Mouse (Mus musculus) intestine, embryonic 15.5 days (tissue): ENCODE results near the gene Steap3. TPM values are rescaled to one million over a fixed set of nuclear protein-coding genes. Genes with fewer than 3 reads are reported as not detected.

Source experiments
- ATAC-seq: fragments of 200-750 bp; cut with Nextera tagmentation; 2 replicates; pipeline ENCODE4 v1.8.0; 2017; ENCODE audit warnings: moderate TSS enrichment, moderate library complexity
- H3K27ac ChIP-seq: fragments of 300-500 bp; sonication (generic); 2 replicates; pipeline ENCODE4 v1.5.1; 2015; ENCODE audit warnings: mild to moderate bottlenecking, inconsistent platforms
- H3K27me3 ChIP-seq: fragments of 300-500 bp; sonication (generic); replicated peaks from 2 replicates; pipeline ENCODE4 v1.6.1; 2015; ENCODE audit warnings: inconsistent platforms
- H3K36me3 ChIP-seq: fragments of 300-500 bp; sonication (generic); 2 replicates; pipeline ENCODE4 v1.6.1; 2015; ENCODE audit warnings: inconsistent platforms
- H3K4me1 ChIP-seq: fragments of 300-500 bp; sonication (generic); replicated peaks from 2 replicates; pipeline ENCODE4 v1.6.1; 2015; ENCODE audit warnings: inconsistent platforms
- H3K4me2 ChIP-seq: fragments of 300-500 bp; sonication (generic); replicated peaks from 2 replicates; pipeline ENCODE4 v1.6.1; 2015; ENCODE audit warnings: mild to moderate bottlenecking, inconsistent platforms
- H3K4me3 ChIP-seq: fragments of 300-500 bp; sonication (generic); replicated peaks from 2 replicates; pipeline ENCODE4 v1.5.1; 2015; ENCODE audit warnings: inconsistent platforms
- H3K9ac ChIP-seq: fragments of 300-500 bp; sonication (generic); 2 replicates; pipeline ENCODE4 v1.6.1; 2015; ENCODE audit warnings: inconsistent platforms
- H3K9me3 ChIP-seq: fragments of 300-500 bp; sonication (generic); 2 replicates; pipeline ENCODE4 v1.6.1; 2016; ENCODE audit warnings: inconsistent platforms
- whole genome bisulfite sequencing: fragments of 180-500 bp; shearing (Covaris S2); methylation state at CpG from one replicate; pipeline ENCODE4 v1.1.7; 2015; 5-methylcytosine and 5-hydroxymethylcytosine counted together
- polyA plus RNA-seq: library from polyadenylated mRNA; unstranded; fragments of >200 nt; fragmentation: Nextera tagmentation; extraction: Ambion mirVana; gene quantifications from 2 replicates; pipeline ENCODE4 v1.2.1, GENCODE M21; 2015

Gene Steap3
- polyA plus RNA-seq, 1 experiment from 2014 or later: 3.0 TPM

- H3K4me3 ChIP-seq: no peak overlapping the region
- WGBS: 58% methylated on average over 6 of the region's 6 CpGs
- no peaks in the 10 kb centered on the region for H3K9me3 ChIP-seq
- no peak overlapping the region for H3K27ac ChIP-seq
- H3K36me3 ChIP-seq: no peaks in the 10 kb centered on the region
- no peak for ATAC-seq
- H3K27me3 ChIP-seq: no peaks in the 10 kb centered on the region
- H3K9ac ChIP-seq: no peak overlapping the region
- no peak overlapping the region for H3K4me2 ChIP-seq
- no peaks in the 10 kb centered on the region for H3K4me1 ChIP-seq
These were observed 51.7 kb downstream of the Steap3 start for GRCm38 (mm10) chr1:120220841-120221240.

- no peaks in the 10 kb centered on the region for H3K4me1 ChIP-seq
- H3K9ac ChIP-seq: no peak overlapping the region
- no peaks in the 10 kb centered on the region for H3K9me3 ChIP-seq
- H3K4me3 ChIP-seq: no peak overlapping the region
- no peak overlapping the region for H3K4me2 ChIP-seq
- no peak overlapping the region for H3K27ac ChIP-seq
- WGBS: 81% methylated on average over 11 of the region's 11 CpGs
- ATAC-seq: no peak
- H3K27me3 ChIP-seq: no peaks in the 10 kb centered on the region
- H3K36me3 ChIP-seq: no peaks in the 10 kb centered on the region
These were observed 63.8 kb downstream of the Steap3 start for GRCm38 (mm10) chr1:120208502-120209230.

GRCm38 (mm10) chr1:120207568-120207967 lies 64.9 kb downstream of the Steap3 start:
- H3K36me3 ChIP-seq: no peaks in the 10 kb centered on the region
- H3K9ac ChIP-seq: no peak overlapping the region
- ATAC-seq: no peak
- WGBS: 67% methylated on average over 6 of the region's 6 CpGs
- no peak overlapping the region for H3K4me2 ChIP-seq
- no peak overlapping the region for H3K27ac ChIP-seq
- H3K4me1 ChIP-seq: no peaks in the 10 kb centered on the region
- H3K9me3 ChIP-seq: no peaks in the 10 kb centered on the region
- H3K4me3 ChIP-seq: no peak overlapping the region
- H3K27me3 ChIP-seq: no peaks in the 10 kb centered on the region

- Histone ChIP-seq H3K4me3 (no peak overlapping the region), H3K36me3 (no peaks in the 10 kb centered on the region), H3K4me1 (no peaks in the 10 kb centered on the region), H3K27ac (no peak overlapping the region), H3K27me3 (no peaks in the 10 kb centered on the region), H3K9me3 (no peaks in the 10 kb centered on the region), H3K4me2 (no peak overlapping the region), H3K9ac (no peak overlapping the region)
- WGBS: 52% methylated on average over 1 of the region's 1 CpGs
- ATAC-seq: no peak
These were observed 67.7 kb downstream of the Steap3 start for GRCm38 (mm10) chr1:120204834-120205233.

- 71% methylated on average over 5 of the region's 5 CpGs for WGBS
- Histone ChIP-seq H3K4me3 (no peak overlapping the region), H3K27me3 (no peaks in the 10 kb centered on the region), H3K4me1 (no peaks in the 10 kb centered on the region), H3K4me2 (no peak overlapping the region), H3K9me3 (no peaks in the 10 kb centered on the region), H3K9ac (no peak overlapping the region), H3K36me3 (no peaks in the 10 kb centered on the region), H3K27ac (no peak overlapping the region)
- no peak for ATAC-seq
These were observed 68.7 kb downstream of the Steap3 start for GRCm38 (mm10) chr1:120203836-120204235.

- Histone ChIP-seq H3K4me3 (no peak overlapping the region), H3K36me3 (no peaks in the 10 kb centered on the region), H3K9ac (no peak overlapping the region), H3K4me1 (no peaks in the 10 kb centered on the region), H3K4me2 (no peak overlapping the region), H3K9me3 (no peaks in the 10 kb centered on the region), H3K27ac (no peak overlapping the region), H3K27me3 (no peaks in the 10 kb centered on the region)
- ATAC-seq: no peak
- 51% methylated on average over 3 of the region's 3 CpGs for WGBS
These were observed 70.0 kb downstream of the Steap3 start for GRCm38 (mm10) chr1:120202542-120202941.

GRCm38 (mm10) chr1:120198942-120199341 lies 73.6 kb downstream of the Steap3 start:
- Histone ChIP-seq H3K27me3 (no peaks in the 10 kb centered on the region), H3K4me3 (no peak overlapping the region), H3K36me3 (no peaks in the 10 kb centered on the region), H3K4me2 (no peak overlapping the region), H3K9ac (no peak overlapping the region), H3K9me3 (no peaks in the 10 kb centered on the region), H3K4me1 (no peaks in the 10 kb centered on the region), H3K27ac (no peak overlapping the region)
- 77% methylated on average over 4 of the region's 4 CpGs for WGBS
- ATAC-seq: no peak

- no peak overlapping the region for H3K27ac ChIP-seq
- 62% methylated on average over 3 of the region's 3 CpGs for WGBS
- no peaks in the 10 kb centered on the region for H3K36me3 ChIP-seq
- no peak for ATAC-seq
- no peak overlapping the region for H3K9ac ChIP-seq
- H3K9me3 ChIP-seq: no peaks in the 10 kb centered on the region
- H3K4me3 ChIP-seq: no peak overlapping the region
- no peaks in the 10 kb centered on the region for H3K27me3 ChIP-seq
- no peak overlapping the region for H3K4me2 ChIP-seq
- no peaks in the 10 kb centered on the region for H3K4me1 ChIP-seq
These were observed 74.4 kb downstream of the Steap3 start for GRCm38 (mm10) chr1:120198151-120198550.

GRCm38 (mm10) chr1:120197189-120197588 lies 75.3 kb downstream of the Steap3 start:
- WGBS: 15% methylated on average over 5 of the region's 5 CpGs
- H3K4me2 ChIP-seq: no peak overlapping the region
- peak; percentile 66; the same call in 1 of the 2 replicates for ATAC-seq

GRCm38 (mm10) chr1:120196724-120197123 lies 75.8 kb downstream of the Steap3 start:
- Histone ChIP-seq H3K9me3 (no peaks in the 10 kb centered on the region), H3K27me3 (no peaks in the 10 kb centered on the region), H3K4me1 (no peaks in the 10 kb centered on the region), H3K4me2 (no peak overlapping the region), H3K27ac (no peak overlapping the region), H3K9ac (no peak overlapping the region), H3K36me3 (no peaks in the 10 kb centered on the region), H3K4me3 (no peak overlapping the region)
- no peak for ATAC-seq
- 97% methylated on average over 2 of the region's 2 CpGs for WGBS

More at GRCm38 (mm10) chr1:120197189-120197588, 75.3 kb downstream of the Steap3 start:
- no peaks in the 10 kb centered on the region for H3K9me3 ChIP-seq
- H3K27me3 ChIP-seq: no peaks in the 10 kb centered on the region
- no peaks in the 10 kb centered on the region for H3K36me3 ChIP-seq
- no peak overlapping the region for H3K27ac ChIP-seq
- H3K4me3 ChIP-seq: no peak overlapping the region
- no peak overlapping the region for H3K9ac ChIP-seq
- no peaks in the 10 kb centered on the region for H3K4me1 ChIP-seq

GRCm38 (mm10) chr1:120195947-120196346 lies 76.6 kb downstream of the Steap3 start:
- no peak overlapping the region for H3K27ac ChIP-seq
- no peaks in the 10 kb centered on the region for H3K27me3 ChIP-seq
- no peaks in the 10 kb centered on the region for H3K36me3 ChIP-seq
- no peaks in the 10 kb centered on the region for H3K9me3 ChIP-seq
- no peak overlapping the region for H3K4me2 ChIP-seq
- no peaks in the 10 kb centered on the region for H3K4me1 ChIP-seq
- no peak for ATAC-seq
- H3K9ac ChIP-seq: no peak overlapping the region
- 48% methylated on average over 5 of the region's 5 CpGs for WGBS
- no peak overlapping the region for H3K4me3 ChIP-seq

GRCm38 (mm10) chr1:120193586-120193985 lies 78.9 kb downstream of the Steap3 start:
- no peak for ATAC-seq
- H3K4me3 ChIP-seq: no peak overlapping the region
- H3K9me3 ChIP-seq: no peaks in the 10 kb centered on the region
- 90% methylated on average over 10 of the region's 10 CpGs for WGBS
- H3K9ac ChIP-seq: no peak overlapping the region
- H3K4me1 ChIP-seq: no peaks in the 10 kb centered on the region
- H3K4me2 ChIP-seq: no peak overlapping the region
- no peaks in the 10 kb centered on the region for H3K36me3 ChIP-seq
- H3K27me3 ChIP-seq: no peaks in the 10 kb centered on the region
- no peak overlapping the region for H3K27ac ChIP-seq

- no peak overlapping the region for H3K4me3 ChIP-seq
- 73% methylated on average over 6 of the region's 6 CpGs for WGBS
These were observed 80.2 kb downstream of the Steap3 start for GRCm38 (mm10) chr1:120192321-120192720.

More at GRCm38 (mm10) chr1:120192321-120192720, 80.2 kb downstream of the Steap3 start:
- Histone ChIP-seq H3K27ac (no peak overlapping the region), H3K4me2 (no peak overlapping the region), H3K27me3 (no peaks in the 10 kb centered on the region), H3K9me3 (no peaks in the 10 kb centered on the region), H3K9ac (no peak overlapping the region), H3K4me1 (no peaks in the 10 kb centered on the region), H3K36me3 (no peaks in the 10 kb centered on the region)
- ATAC-seq: no peak
